Mouse (Mus musculus) stomach, embryonic 16.5 days (tissue): Measurements from ENCODE around the gene Bmpr2. TPM values are rescaled to one million over a fixed set of nuclear protein-coding genes. Genes with fewer than 3 reads are reported as not detected.

Experiments
- ATAC-seq: fragments of 200-750 bp; cut with Nextera tagmentation; 2 replicates; pipeline ENCODE4 v1.8.0; 2017; ENCODE audit warnings: moderate number of reproducible peaks, moderate TSS enrichment; ENCODE audit not compliant: insufficient read depth, low FRiP score
- H3K27ac ChIP-seq: fragments of 300-500 bp; sonication (generic); 2 replicates; pipeline ENCODE4 v1.5.1; 2014; ENCODE audit warnings: low read length
- H3K27me3 ChIP-seq: fragments of 300-500 bp; sonication (generic); 2 replicates; pipeline ENCODE4 v1.6.1; 2014; ENCODE audit warnings: low read length, control low read depth, mixed read lengths; ENCODE audit not compliant: control insufficient read depth, insufficient read depth
- H3K36me3 ChIP-seq: fragments of 300-500 bp; sonication (generic); 2 replicates; pipeline ENCODE4 v1.6.1; 2014; ENCODE audit warnings: low read length; ENCODE audit not compliant: control insufficient read depth, insufficient read depth
- H3K4me1 ChIP-seq: fragments of 300-500 bp; sonication (generic); 2 replicates; pipeline ENCODE4 v1.6.1; 2014; ENCODE audit warnings: low read length, control low read depth, mixed read lengths; ENCODE audit not compliant: control insufficient read depth, insufficient read depth
- H3K4me2 ChIP-seq: fragments of 300-500 bp; sonication (generic); 2 replicates; pipeline ENCODE4 v1.6.1; 2014; ENCODE audit warnings: low read depth, low read length, mixed read lengths
- H3K4me3 ChIP-seq: fragments of 300-500 bp; sonication (generic); replicated peaks from 2 replicates; pipeline ENCODE4 v1.5.1; 2014; ENCODE audit warnings: mild to moderate bottlenecking, low read length
- H3K9ac ChIP-seq: fragments of 300-500 bp; sonication (generic); 2 replicates; pipeline ENCODE4 v1.6.1; 2014; ENCODE audit warnings: low read length
- H3K9me3 ChIP-seq: fragments of 300-500 bp; sonication (generic); replicated peaks from 2 replicates; pipeline ENCODE4 v1.6.1; 2016; ENCODE audit warnings: low read length, control low read depth; ENCODE audit not compliant: control insufficient read depth
- WGBS: fragments of 180-500 bp; shearing (Covaris S2); extraction: QIAGEN DNeasy Blood & Tissue Kit; methylation state at CpG from one replicate; pipeline ENCODE4 v1.1.7; 2014; 5-methylcytosine and 5-hydroxymethylcytosine counted together
- polyA plus RNA-seq: library from polyadenylated mRNA; unstranded; fragments of >200 nt; fragmentation: Nextera tagmentation; extraction: Ambion mirVana; gene quantifications from 2 replicates; pipeline ENCODE4 v1.2.1, GENCODE M21; 2015

The Bmpr2 gene
- polyA plus RNA-seq, 1 experiment from 2014 or later = 7.9 TPM

GRCm38 (mm10) chr1:59878098-59878497 lies 114.9 kb downstream of the Bmpr2 start:
- 84% methylated on average over 7 of the region's 7 CpGs for WGBS
- H3K4me1 ChIP-seq = no peaks in the 10 kb centered on the region
- H3K27me3 ChIP-seq = no peaks in the 10 kb centered on the region
- no peak overlapping the region for H3K27ac ChIP-seq
- no peaks in the 10 kb centered on the region for H3K9me3 ChIP-seq
- no peak overlapping the region for H3K4me2 ChIP-seq
- no peak for ATAC-seq
- H3K36me3 ChIP-seq = no peaks in the 10 kb centered on the region
- no peak overlapping the region for H3K9ac ChIP-seq
- no peak overlapping the region for H3K4me3 ChIP-seq

- 33% methylated on average over 3 of the region's 3 CpGs for WGBS
- Histone ChIP-seq H3K4me1 (0 out of 2 replicates have a peak, but pooled peaks cover 4% of the 10 kb centered on the region), H3K27ac (no peak overlapping the region), H3K9ac (no peak overlapping the region), H3K9me3 (no peaks in the 10 kb centered on the region), H3K27me3 (no peaks in the 10 kb centered on the region), H3K4me2 (no peak overlapping the region), H3K36me3 (no peaks in the 10 kb centered on the region), H3K4me3 (no peak overlapping the region)
- ATAC-seq = no peak
Measured at GRCm38 (mm10) chr1:59883349-59884134, 120.3 kb downstream of the Bmpr2 start.

- Histone ChIP-seq H3K27me3 (no peaks in the 10 kb centered on the region), H3K9ac (no peak overlapping the region), H3K4me2 (no peak overlapping the region), H3K27ac (no peak overlapping the region), H3K4me3 (no peak overlapping the region), H3K36me3 (no peaks in the 10 kb centered on the region), H3K9me3 (no peaks in the 10 kb centered on the region; the same call in 1 of the 2 replicates), H3K4me1 (0 out of 2 replicates have a peak, but pooled peaks cover 4% of the 10 kb centered on the region)
- no peak for ATAC-seq
- 48% methylated on average over 4 of the region's 4 CpGs for WGBS
Measured at GRCm38 (mm10) chr1:59886899-59887298, 123.7 kb downstream of the Bmpr2 start.

- no peak overlapping the region for H3K9ac ChIP-seq
- H3K27ac ChIP-seq = no peak overlapping the region
Measured at GRCm38 (mm10) chr1:59888018-59888417, 124.8 kb downstream of the Bmpr2 start.

GRCm38 (mm10) chr1:59891185-59891584 lies 128.0 kb downstream of the Bmpr2 start:
- Histone ChIP-seq H3K4me1 (0 out of 2 replicates have a peak, but pooled peaks cover 4% of the 10 kb centered on the region), H3K9me3 (no peaks in the 10 kb centered on the region; the same call in 1 of the 2 replicates), H3K9ac (no peak overlapping the region), H3K27ac (no peak overlapping the region), H3K4me3 (no peak overlapping the region), H3K36me3 (no peaks in the 10 kb centered on the region), H3K4me2 (no peak overlapping the region), H3K27me3 (no peaks in the 10 kb centered on the region)
- 73% methylated on average over 4 of the region's 4 CpGs for WGBS
- no peak for ATAC-seq

More at GRCm38 (mm10) chr1:59888018-59888417, 124.8 kb downstream of the Bmpr2 start:
- no peak overlapping the region for H3K4me2 ChIP-seq
- no peaks in the 10 kb centered on the region for H3K27me3 ChIP-seq
- H3K9me3 ChIP-seq = no peaks in the 10 kb centered on the region; the same call in 1 of the 2 replicates
- 0 out of 2 replicates have a peak, but pooled peaks cover 4% of the 10 kb centered on the region for H3K4me1 ChIP-seq
- no peak for ATAC-seq
- no peak overlapping the region for H3K4me3 ChIP-seq
- H3K36me3 ChIP-seq = no peaks in the 10 kb centered on the region

- Histone ChIP-seq H3K27ac (no peak overlapping the region), H3K9me3 (no peaks in the 10 kb centered on the region; the same call in 1 of the 2 replicates), H3K9ac (no peak overlapping the region), H3K36me3 (no peaks in the 10 kb centered on the region), H3K4me3 (no peak overlapping the region), H3K4me2 (no peak overlapping the region), H3K27me3 (no peaks in the 10 kb centered on the region), H3K4me1 (no peaks in the 10 kb centered on the region)
- no peak for ATAC-seq
- WGBS = 82% methylated on average over 8 of the region's 8 CpGs
Measured at GRCm38 (mm10) chr1:59892777-59893176, 129.6 kb downstream of the Bmpr2 start.

GRCm38 (mm10) chr1:59894025-59894424 lies 130.8 kb downstream of the Bmpr2 start:
- Histone ChIP-seq H3K4me2 (no peak overlapping the region), H3K4me1 (no peaks in the 10 kb centered on the region), H3K27me3 (no peaks in the 10 kb centered on the region), H3K9me3 (no peaks in the 10 kb centered on the region; the same call in 1 of the 2 replicates), H3K9ac (no peak overlapping the region), H3K4me3 (no peak overlapping the region), H3K36me3 (no peaks in the 10 kb centered on the region), H3K27ac (no peak overlapping the region)
- ATAC-seq = no peak; the same call in 1 of the 2 replicates
- WGBS = 61% methylated on average over 4 of the region's 4 CpGs

GRCm38 (mm10) chr1:59895456-59895855 lies 132.3 kb downstream of the Bmpr2 start:
- no peak overlapping the region for H3K9ac ChIP-seq
- WGBS = 40% methylated on average over 4 of the region's 4 CpGs
- no peak overlapping the region for H3K27ac ChIP-seq
- H3K4me3 ChIP-seq = no peak overlapping the region
- no peaks in the 10 kb centered on the region; the same call in 1 of the 2 replicates for H3K9me3 ChIP-seq
- ATAC-seq = no peak; the same call in 1 of the 2 replicates
- no peaks in the 10 kb centered on the region for H3K4me1 ChIP-seq
- H3K27me3 ChIP-seq = no peaks in the 10 kb centered on the region
- no peaks in the 10 kb centered on the region for H3K36me3 ChIP-seq
- no peak overlapping the region for H3K4me2 ChIP-seq

GRCm38 (mm10) chr1:59897147-59897798 lies 134.1 kb downstream of the Bmpr2 start:
- Histone ChIP-seq H3K9ac (no peak overlapping the region), H3K27ac (no peak overlapping the region), H3K9me3 (no peaks in the 10 kb centered on the region; the same call in 1 of the 2 replicates), H3K27me3 (no peaks in the 10 kb centered on the region), H3K4me1 (no peaks in the 10 kb centered on the region), H3K4me3 (no peak overlapping the region), H3K36me3 (no peaks in the 10 kb centered on the region), H3K4me2 (no peak overlapping the region)
- no peak for ATAC-seq
- WGBS = 48% methylated on average over 5 of the region's 5 CpGs
